8 mouse cellular contexts compared by ENCODE assay signal in genomic region chr2:168766538-168767361, GRCm38 (mm10). TPM values are rescaled to one million over a fixed set of nuclear protein-coding genes. Genes with fewer than 3 reads are reported as not detected.
DNase-seq lines count a peak whose midpoint lies in the region; ATAC-seq and TF ChIP-seq lines count a peak whose summit lies in the region.

No protein-coding gene starts in this region.

- WGBS in heart, embryonic 12.5 days, result under 1% methylated on average over 52 of the region's 52 CpGs
- WGBS in neural tube, embryonic 11.5 days, result under 1% methylated on average over 52 of the region's 52 CpGs

- H3K4me2 ChIP-seq in heart, embryonic 12.5 days, result peak overlapping the region; percentile 81
- H3K4me2 ChIP-seq in neural tube, embryonic 11.5 days (ENCODE audit: low read depth), result peak overlapping the region; percentile 97

- peak overlapping the region; percentile 73 for H3K27ac ChIP-seq in heart, embryonic 12.5 days (ENCODE audit: poor library complexity, severe bottlenecking)
- H3K27ac ChIP-seq in neural tube, embryonic 11.5 days (ENCODE audit: low read depth, low read length), result peak overlapping the region; percentile 70

- peaks cover 36% of the 10 kb centered on the region for H3K27me3 ChIP-seq in heart, embryonic 12.5 days (replicated peaks)
- H3K27me3 ChIP-seq in neural tube, embryonic 11.5 days (ENCODE audit: control insufficient read depth, insufficient read depth, low read length), result 0 out of 2 replicates have a peak, but pooled peaks cover 7% of the 10 kb centered on the region

- no peak for TF ChIP-seq POLR2A in brain, embryonic 14.5 days (IDR thresholded peaks at IDR 0.05; ENCODE audit: borderline replicate concordance, extremely low read depth, insufficient read depth, insufficient read length, poor library complexity, severe bottlenecking)

- ATAC-seq in cerebellum, adult (ENCODE audit: insufficient number of reproducible peaks, low FRiP score, low TSS enrichment), result no peak
- peak; percentile 69; the same call in 1 of the 2 replicates for ATAC-seq in heart, embryonic 12.5 days (ENCODE audit: insufficient number of reproducible peaks, low FRiP score)
- ATAC-seq in neural tube, embryonic 11.5 days (ENCODE audit: insufficient read depth, low FRiP score, low TSS enrichment), result peak; percentile 84

- DNase-seq in cerebellum, postnatal 14 days, result peak; percentile 36 to 42
- DNase-seq in brain, embryonic 14.5 days (ENCODE audit: low read depth), result peak; percentile 91
- DNase-seq in layer of hippocampus, adult 9-11 months, result peak; percentile 60
- DNase-seq in neural tube, embryonic 11.5 days (ENCODE audit: low spot score), result peak; percentile 79
- no peak for DNase-seq in spleen, postnatal 4 days (ENCODE audit: low spot score in 2 of 2)
- no peak for DNase-seq in frontal cortex, postnatal 25 days (ENCODE audit: low spot score in 2 of 2)

- no peak for TF ChIP-seq CTCF in brain, embryonic 14.5 days (IDR thresholded peaks at IDR 0.05; ENCODE audit: borderline replicate concordance, extremely low read depth, insufficient read depth, insufficient read length)

- H3K4me1 ChIP-seq in heart, embryonic 12.5 days (replicated peaks), result peaks cover 3% of the 10 kb centered on the region
- H3K4me1 ChIP-seq in neural tube, embryonic 11.5 days (ENCODE audit: control insufficient read depth, insufficient read depth, low read length), result peaks cover 31% of the 10 kb centered on the region

- peak overlapping the region; percentile 61 for H3K4me3 ChIP-seq in heart, embryonic 12.5 days
- peak overlapping the region; percentile 65 for H3K4me3 ChIP-seq in neural tube, embryonic 11.5 days (ENCODE audit: low read depth, low read length)

- peak overlapping the region; percentile 73 for H3K9ac ChIP-seq in heart, embryonic 12.5 days
- H3K9ac ChIP-seq in neural tube, embryonic 11.5 days (ENCODE audit: low read length), result peak overlapping the region; percentile 81

- H3K36me3 ChIP-seq in heart, embryonic 12.5 days, result no peaks in the 10 kb centered on the region
- H3K36me3 ChIP-seq in neural tube, embryonic 11.5 days (ENCODE audit: control insufficient read depth, insufficient read depth, low read length), result no peaks in the 10 kb centered on the region

- H3K9me3 ChIP-seq in heart, embryonic 12.5 days (replicated peaks), result no peaks in the 10 kb centered on the region
- H3K9me3 ChIP-seq in neural tube, embryonic 11.5 days (ENCODE audit: control insufficient read depth, low read length), result no peaks in the 10 kb centered on the region

RNA-seq across cellular contexts. Expression of gene Sall4, which starts 1.0 kb away (rescaled TPM):
- 1.0 and 1.2 TPM in 2 replicates for polyA plus RNA-seq in brain, embryonic 14.5 days (2012; rRNA removed)
- polyA plus RNA-seq in heart, embryonic 12.5 days (2016; fragmentation: Nextera tagmentation; extraction: Ambion mirVana), result 3.9 and 5.4 TPM in 2 replicates
- polyA plus RNA-seq in neural tube, embryonic 11.5 days (2014; fragmentation: Nextera tagmentation; extraction: Ambion mirVana), result 7.7 and 8.1 TPM in 2 replicates

RNA-seq across cellular contexts. Expression of gene Atp9a, which starts 24.5 kb away (rescaled TPM):
- 197 and 302 TPM in 2 replicates for polyA plus RNA-seq in brain, embryonic 14.5 days (2012; rRNA removed)
- 15.7 and 16.1 TPM in 2 replicates for polyA plus RNA-seq in heart, embryonic 12.5 days (2016; fragmentation: Nextera tagmentation; extraction: Ambion mirVana)
- 24.7 and 30.4 TPM in 2 replicates for polyA plus RNA-seq in neural tube, embryonic 11.5 days (2014; fragmentation: Nextera tagmentation; extraction: Ambion mirVana)

Comparison
In these comparisons a context has a peak if more than half of its experiments do, and no peak if none do; other contexts are left out.
1. DNase-seq: peak in cerebellum, postnatal 14 days (2 of 2), brain, embryonic 14.5 days (single experiment), layer of hippocampus, adult 9-11 months (single experiment) and neural tube, embryonic 11.5 days (single experiment); none in spleen, postnatal 4 days (0 of 2) and frontal cortex, postnatal 25 days (0 of 2).